13 mouse cellular contexts compared by ENCODE assay signal in the genomic region with DNA sequence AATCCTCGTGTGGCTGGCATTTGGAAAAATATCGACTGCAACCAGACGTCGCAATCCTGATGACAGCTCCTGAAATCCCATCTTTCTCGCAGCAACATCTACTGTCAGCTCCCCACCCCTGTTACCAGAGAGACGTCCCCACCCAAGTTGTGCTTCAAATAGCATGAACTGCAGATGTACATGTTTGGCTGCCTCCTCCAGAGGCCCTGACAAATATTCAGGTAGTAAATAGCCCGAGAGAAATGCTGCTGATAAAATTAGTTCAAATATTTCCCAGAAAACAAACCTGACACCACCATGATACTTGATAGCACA.
DNase-seq lines count a peak whose midpoint lies in the region; ATAC-seq and TF ChIP-seq lines count a peak whose summit lies in the region.
"Had no signal": no experiment of that assay in that cellular context is flagged by ENCODE, and none has a peak within 500 bp of the region (broad histone marks: within the 10 kb centered on the region; RNA-seq: fewer than 3 reads in every experiment).

No protein-coding gene starts in this region.

- no peak for ATAC-seq in hindbrain, embryonic 13.5 days (ENCODE audit: low FRiP score)
- ATAC-seq in hindbrain, embryonic 12.5 days (ENCODE audit: low FRiP score): no peak
- ATAC-seq in midbrain, embryonic 14.5 days (ENCODE audit: low FRiP score, low TSS enrichment): peak; percentile 34; the same call in 1 of the 2 replicates
- ATAC-seq in midbrain, embryonic 11.5 days (ENCODE audit: low FRiP score): no peak

- intact Hi-C loops in gastrocnemius, adult 2 months (cut with DNase I): no loop called here

- peak overlapping the region; percentile 52 for H3K4me3 ChIP-seq in gastrocnemius, adult 2 months
- no peak overlapping the region for H3K4me3 ChIP-seq in hindbrain, embryonic 13.5 days
- H3K4me3 ChIP-seq in hindbrain, embryonic 12.5 days: no peak overlapping the region
- H3K4me3 ChIP-seq in midbrain, embryonic 14.5 days (replicated peaks; ENCODE audit: low read depth, low read length): no peak overlapping the region
- no peak overlapping the region for H3K4me3 ChIP-seq in midbrain, embryonic 11.5 days (ENCODE audit: low read depth, low read length)
- H3K4me3 ChIP-seq: midbrain, embryonic 12.5 days; neural tube, embryonic 12.5 days had no signal

- peaks cover 12% of the 10 kb centered on the region; the same call in 1 of the 2 replicates for H3K4me1 ChIP-seq in hindbrain, embryonic 13.5 days (replicated peaks)
- H3K4me1 ChIP-seq in hindbrain, embryonic 12.5 days: 0 out of 2 replicates have a peak, but pooled peaks cover 2% of the 10 kb centered on the region
- H3K4me1 ChIP-seq in midbrain, embryonic 14.5 days (ENCODE audit: control insufficient read depth, insufficient read depth, low read length): no peaks in the 10 kb centered on the region
- no peaks in the 10 kb centered on the region for H3K4me1 ChIP-seq in midbrain, embryonic 11.5 days (ENCODE audit: control insufficient read depth, insufficient read depth, low read length)
- H3K4me1 ChIP-seq: neural tube, embryonic 12.5 days had no signal

- no peak overlapping the region for H3K9ac ChIP-seq in hindbrain, embryonic 13.5 days
- no peak overlapping the region for H3K9ac ChIP-seq in hindbrain, embryonic 12.5 days
- no peak overlapping the region for H3K9ac ChIP-seq in midbrain, embryonic 14.5 days (replicated peaks; ENCODE audit: low read length)
- H3K9ac ChIP-seq in midbrain, embryonic 11.5 days (ENCODE audit: low read length): no peak overlapping the region
- H3K9ac ChIP-seq: liver, embryonic 14.5 days; midbrain, embryonic 12.5 days; neural tube, embryonic 12.5 days had no signal

- H3K36me3 ChIP-seq in hindbrain, embryonic 13.5 days: no peaks in the 10 kb centered on the region; the same call in 1 of the 2 replicates
- H3K36me3 ChIP-seq in hindbrain, embryonic 12.5 days: no peaks in the 10 kb centered on the region
- H3K36me3 ChIP-seq in midbrain, embryonic 14.5 days (ENCODE audit: control insufficient read depth, insufficient read depth, low read length): no peaks in the 10 kb centered on the region
- no peaks in the 10 kb centered on the region for H3K36me3 ChIP-seq in midbrain, embryonic 11.5 days (ENCODE audit: control insufficient read depth, insufficient read depth, low read length)
- H3K36me3 ChIP-seq: midbrain, embryonic 12.5 days; neural tube, embryonic 12.5 days had no signal

- TF ChIP-seq CTCF in gastrocnemius, adult 2 months (IDR thresholded peaks at IDR 0.05): no peak

- peak overlapping the region; percentile 85 for H3K27ac ChIP-seq in gastrocnemius, adult 2 months
- 0 out of 2 replicates have a peak overlapping the region, but pooled peaks have one; percentile 60 for H3K27ac ChIP-seq in hindbrain, embryonic 13.5 days
- no peak overlapping the region for H3K27ac ChIP-seq in hindbrain, embryonic 12.5 days
- H3K27ac ChIP-seq in midbrain, embryonic 14.5 days (replicated peaks; ENCODE audit: low read depth, low read length): peak overlapping the region; percentile 21; the same call in 1 of the 2 replicates
- H3K27ac ChIP-seq in midbrain, embryonic 11.5 days (ENCODE audit: low read depth, low read length): no peak overlapping the region
- H3K27ac ChIP-seq: liver, embryonic 14.5 days; midbrain, embryonic 12.5 days; neural tube, embryonic 12.5 days had no signal

- H3K4me2 ChIP-seq in hindbrain, embryonic 13.5 days: no peak overlapping the region
- no peak overlapping the region for H3K4me2 ChIP-seq in hindbrain, embryonic 12.5 days (replicated peaks)
- no peak overlapping the region for H3K4me2 ChIP-seq in midbrain, embryonic 14.5 days (ENCODE audit: low read length)
- H3K4me2 ChIP-seq in midbrain, embryonic 11.5 days: no peak overlapping the region
- H3K4me2 ChIP-seq: midbrain, embryonic 12.5 days; neural tube, embryonic 12.5 days had no signal

- 73% methylated on average over 7 of the region's 7 CpGs for WGBS in hindbrain, embryonic 13.5 days
- 75% methylated on average over 7 of the region's 7 CpGs for WGBS in hindbrain, embryonic 12.5 days
- 61% methylated on average over 7 of the region's 7 CpGs for WGBS in midbrain, embryonic 14.5 days
- WGBS in midbrain, embryonic 11.5 days: 90% methylated on average over 7 of the region's 7 CpGs

- DNase-seq in gastrocnemius, adult 2 months: no peak
- no peak for DNase-seq in gastrocnemius, postnatal 4 days (ENCODE audit: low spot score in 2 of 2)
- DNase-seq in midbrain, embryonic 14.5 days: no peak
- DNase-seq in midbrain, embryonic 11.5 days (ENCODE audit: low spot score, missing footprints): no peak
- no peak for DNase-seq in B cell, adult 2 months
- DNase-seq: cerebellum, adult 11 months; kidney, adult 9 months; lung, postnatal 36 days had no signal

- H3K27me3 ChIP-seq in hindbrain, embryonic 13.5 days: no peaks in the 10 kb centered on the region
- H3K27me3 ChIP-seq in hindbrain, embryonic 12.5 days: no peaks in the 10 kb centered on the region
- no peaks in the 10 kb centered on the region for H3K27me3 ChIP-seq in midbrain, embryonic 14.5 days (ENCODE audit: control insufficient read depth, insufficient read depth, low read length)
- H3K27me3 ChIP-seq in midbrain, embryonic 11.5 days (ENCODE audit: control insufficient read depth, insufficient read depth, low read length): no peaks in the 10 kb centered on the region
- H3K27me3 ChIP-seq: midbrain, embryonic 12.5 days; neural tube, embryonic 12.5 days had no signal

- H3K9me3 ChIP-seq in hindbrain, embryonic 13.5 days: 0 out of 2 replicates have a peak, but pooled peaks cover 4% of the 10 kb centered on the region
- no peaks in the 10 kb centered on the region for H3K9me3 ChIP-seq in hindbrain, embryonic 12.5 days (replicated peaks)
- no peaks in the 10 kb centered on the region for H3K9me3 ChIP-seq in midbrain, embryonic 14.5 days (ENCODE audit: control insufficient read depth, low read length)
- no peaks in the 10 kb centered on the region; the same call in 1 of the 2 replicates for H3K9me3 ChIP-seq in midbrain, embryonic 11.5 days (ENCODE audit: control insufficient read depth, low read length)
- H3K9me3 ChIP-seq: midbrain, embryonic 12.5 days; neural tube, embryonic 12.5 days had no signal

Comparison
In these comparisons a context has a peak if more than half of its experiments do, and no peak if none do; other contexts are left out.
1. H3K27ac ChIP-seq: peak in gastrocnemius, adult 2 months (single experiment), hindbrain, embryonic 13.5 days (single experiment) and midbrain, embryonic 14.5 days (single experiment); none in hindbrain, embryonic 12.5 days (single experiment) and midbrain, embryonic 11.5 days (single experiment).